Comparison of ENCODE assay signal across 12 mouse cellular contexts in the genomic region with DNA sequence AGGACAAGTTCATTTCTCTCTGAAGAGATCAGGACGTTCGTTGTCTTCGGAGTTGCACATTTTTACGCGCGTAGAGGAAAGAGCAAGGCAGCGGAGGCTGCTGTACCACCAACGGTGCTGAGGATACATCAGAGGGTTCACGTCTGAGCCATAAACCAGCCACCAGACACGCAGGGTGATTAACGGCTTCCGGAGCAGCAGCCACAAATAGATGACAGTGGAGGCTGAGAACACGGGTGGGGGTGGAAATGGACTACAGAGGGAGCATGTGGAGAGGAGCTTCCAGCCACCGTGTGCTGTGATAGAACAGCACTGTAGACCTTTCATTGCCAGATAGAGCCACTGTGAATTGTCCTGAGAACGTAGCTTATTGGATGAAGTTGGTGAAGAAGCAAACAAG. TPM values are rescaled to one million over a fixed set of nuclear protein-coding genes. Genes with fewer than 3 reads are reported as not detected.
DNase-seq lines count a peak whose midpoint lies in the region; ATAC-seq and TF ChIP-seq lines count a peak whose summit lies in the region.
"Had no signal": no experiment of that assay in that cellular context is flagged by ENCODE, and none has a peak within 500 bp of the region (broad histone marks: within the 10 kb centered on the region; RNA-seq: fewer than 3 reads in every experiment).

No protein-coding gene starts in this region.

- no peaks in the 10 kb centered on the region for H3K36me3 ChIP-seq in lung, postnatal 0 days (ENCODE audit: insufficient read depth, low read length)
- H3K36me3 ChIP-seq: heart, embryonic 12.5 days; liver, embryonic 12.5 days had no signal

- no peaks in the 10 kb centered on the region for H3K4me1 ChIP-seq in lung, postnatal 0 days (ENCODE audit: insufficient read depth, low read depth, low read length)
- H3K4me1 ChIP-seq: heart, embryonic 12.5 days; liver, embryonic 12.5 days had no signal

- H3K9ac ChIP-seq in lung, postnatal 0 days (replicated peaks; ENCODE audit: low read depth): no peak overlapping the region
- H3K9ac ChIP-seq: heart, embryonic 12.5 days; liver, embryonic 12.5 days had no signal

- TF ChIP-seq EP300 in lung, postnatal 0 days (IDR thresholded peaks at IDR 0.05): no peak

- peak; percentile 51 for DNase-seq in adrenal gland, adult 2 months
- DNase-seq in adrenal gland, adult 18-20 months (ENCODE audit: low spot score in 2 of 2): no peak
- peak; percentile 65 for DNase-seq in kidney, adult 9 months
- peak; percentile 33 for DNase-seq in mesoderm, embryonic 11.5 days (ENCODE audit: low read depth, low spot score)
- no peak for DNase-seq in cerebellum, adult 18-20 months
- no peak for DNase-seq in lung, postnatal 0 days (ENCODE audit: low spot score)
- DNase-seq in embryo, embryonic 9.5 days (ENCODE audit: extremely low spot score): no peak

- H3K27ac ChIP-seq in lung, postnatal 0 days (ENCODE audit: low read length): no peak overlapping the region
- H3K27ac ChIP-seq: liver, embryonic 12.5 days had no signal

- no peak overlapping the region for H3K4me2 ChIP-seq in lung, postnatal 0 days (replicated peaks; ENCODE audit: low read depth, low read length)
- H3K4me2 ChIP-seq: heart, embryonic 12.5 days; liver, embryonic 12.5 days had no signal

- peak; percentile 91 for ATAC-seq in CD4-positive, CD25-positive, alpha-beta regulatory T cell, adult 4 months
- ATAC-seq in lung, postnatal 0 days: no peak
- ATAC-seq: liver, embryonic 12.5 days had no signal

- no peak for TF ChIP-seq CTCF in lung, postnatal 0 days (IDR thresholded peaks at IDR 0.05)

- H3K27me3 ChIP-seq in lung, postnatal 0 days (replicated peaks; ENCODE audit: insufficient read depth, low read length): no peaks in the 10 kb centered on the region
- H3K27me3 ChIP-seq: heart, embryonic 12.5 days; liver, embryonic 12.5 days had no signal

- no peak overlapping the region for H3K4me3 ChIP-seq in lung, postnatal 0 days (ENCODE audit: low read depth, low read length)
- H3K4me3 ChIP-seq: heart, embryonic 12.5 days; liver, embryonic 12.5 days had no signal

- no peaks in the 10 kb centered on the region for H3K9me3 ChIP-seq in lung, postnatal 0 days (ENCODE audit: low read length)
- H3K9me3 ChIP-seq: heart, embryonic 12.5 days; liver, embryonic 12.5 days had no signal

- WGBS in lung, postnatal 0 days: 60% methylated on average over 15 of the region's 15 CpGs

RNA-seq across cellular contexts. Expression of a gene that starts 33.2 kb away (rescaled TPM):
- total RNA-seq in adrenal gland, adult 2 months (2021): not detected
- not detected in 2 replicates for polyA plus RNA-seq in adrenal gland, adult 2 months (2012; rRNA removed)
- not detected for total RNA-seq in adrenal gland, adult 18-20 months (2021)
- polyA plus RNA-seq in CD4-positive, CD25-positive, alpha-beta regulatory T cell, adult 4 months (2017; shearing (Covaris generic)): not detected
- polyA plus RNA-seq in lung, postnatal 0 days (2015; fragmentation: Nextera tagmentation; extraction: Ambion mirVana): 0.11 and 0.21 TPM in 2 replicates
- total RNA-seq: megakaryocyte-erythroid progenitor cell, adult 5-6 weeks had no signal
- polyA plus RNA-seq: embryonic facial prominence, embryonic 11.5 days; liver, embryonic 12.5 days had no signal

Comparison
In these comparisons a context has a peak if more than half of its experiments do, and no peak if none do; other contexts are left out.
1. DNase-seq: peak in adrenal gland, adult 2 months (single experiment), kidney, adult 9 months (single experiment) and mesoderm, embryonic 11.5 days (single experiment); none in adrenal gland, adult 18-20 months (0 of 2), cerebellum, adult 18-20 months (0 of 2), lung, postnatal 0 days (single experiment) and embryo, embryonic 9.5 days (single experiment).